Mouse (Mus musculus): Measurements from ENCODE around the gene Vmn1r41. TPM values are rescaled to one million over a fixed set of nuclear protein-coding genes. Genes with fewer than 3 reads are reported as not detected.

The Vmn1r41 gene
- polyA plus RNA-seq (2012; rRNA removed) = not detected in 2 replicates

GRCm38 (mm10) chr6:89740466-89740865, at the start of gene Vmn1r41:
Vmn1r41 (plus strand) TSS chr6:89740766.
- TF ChIP-seq POLR2A (IDR thresholded peaks at IDR 0.05; ENCODE audit: borderline replicate concordance, extremely low read depth, insufficient read depth, insufficient read length, poor library complexity, severe bottlenecking) = no peak
- TF ChIP-seq CTCF (IDR thresholded peaks at IDR 0.05; ENCODE audit: borderline replicate concordance, extremely low read depth, insufficient read depth, insufficient read length) = no peak
- no peak for DNase-seq (ENCODE audit: low read depth)

GRCm38 (mm10) chr6:89706624-89707023, 33.9 kb upstream of the Vmn1r41 start:
- no peak for DNase-seq (ENCODE audit: low read depth)
- TF ChIP-seq POLR2A (IDR thresholded peaks at IDR 0.05; ENCODE audit: borderline replicate concordance, extremely low read depth, insufficient read depth, insufficient read length, poor library complexity, severe bottlenecking) (no peak), CTCF (IDR thresholded peaks at IDR 0.05; ENCODE audit: borderline replicate concordance, extremely low read depth, insufficient read depth, insufficient read length) (no peak)

- TF ChIP-seq POLR2A (IDR thresholded peaks at IDR 0.05; ENCODE audit: borderline replicate concordance, extremely low read depth, insufficient read depth, insufficient read length, poor library complexity, severe bottlenecking) = no peak
- TF ChIP-seq CTCF (IDR thresholded peaks at IDR 0.05; ENCODE audit: borderline replicate concordance, extremely low read depth, insufficient read depth, insufficient read length) = no peak
Observed at GRCm38 (mm10) chr6:89707240-89707639, 33.3 kb upstream of the Vmn1r41 start, which contains the start of gene Vmn1r40. Vmn1r40 (plus strand) TSS chr6:89707540.

GRCm38 (mm10) chr6:89718051-89718450, 22.5 kb upstream of the Vmn1r41 start:
- no peak for DNase-seq (ENCODE audit: low read depth)
- TF ChIP-seq POLR2A (IDR thresholded peaks at IDR 0.05; ENCODE audit: borderline replicate concordance, extremely low read depth, insufficient read depth, insufficient read length, poor library complexity, severe bottlenecking) (no peak), CTCF (IDR thresholded peaks at IDR 0.05; ENCODE audit: borderline replicate concordance, extremely low read depth, insufficient read depth, insufficient read length) (no peak)

More at GRCm38 (mm10) chr6:89707240-89707639, 33.3 kb upstream of the Vmn1r41 start, which contains the start of gene Vmn1r40:
- no peak for DNase-seq (ENCODE audit: low read depth)

GRCm38 (mm10) chr6:89742811-89743210, 2.2 kb downstream of the Vmn1r41 start:
- DNase-seq (ENCODE audit: low read depth) = no peak
- TF ChIP-seq POLR2A (IDR thresholded peaks at IDR 0.05; ENCODE audit: borderline replicate concordance, extremely low read depth, insufficient read depth, insufficient read length, poor library complexity, severe bottlenecking) = no peak
- TF ChIP-seq CTCF (IDR thresholded peaks at IDR 0.05; ENCODE audit: borderline replicate concordance, extremely low read depth, insufficient read depth, insufficient read length) = no peak

- TF ChIP-seq CTCF (IDR thresholded peaks at IDR 0.05; ENCODE audit: borderline replicate concordance, extremely low read depth, insufficient read depth, insufficient read length) (no peak), POLR2A (IDR thresholded peaks at IDR 0.05; ENCODE audit: borderline replicate concordance, extremely low read depth, insufficient read depth, insufficient read length, poor library complexity, severe bottlenecking) (no peak)
- no peak for DNase-seq (ENCODE audit: low read depth)
Observed at GRCm38 (mm10) chr6:89790231-89790630, 49.7 kb downstream of the Vmn1r41 start.

Other genes with a start within 250 kb of the Vmn1r41 start
- 142 and 219 TPM in 2 replicates for gene Chchd6, start 145.1 kb upstream of the Vmn1r41 start, polyA plus RNA-seq (2012; rRNA removed)
- gene Txnrd3, start 96.8 kb upstream of the Vmn1r41 start, polyA plus RNA-seq (2012; rRNA removed) = 9.6 and 11.0 TPM in 2 replicates
- gene Vmn1r40, start 33.2 kb upstream of the Vmn1r41 start, polyA plus RNA-seq (2012; rRNA removed) = 0.05 TPM in 1 of 2 replicates, not detected in the other
- not detected in 2 replicates for gene Vmn1r42, start 135.6 kb downstream of the Vmn1r41 start, polyA plus RNA-seq (2012; rRNA removed)
- gene Vmn1r43, start 135.6 kb downstream of the Vmn1r41 start, polyA plus RNA-seq (2012; rRNA removed) = not detected in 2 replicates
- not detected in 2 replicates for gene Vmn1r44, start 142.9 kb downstream of the Vmn1r41 start, polyA plus RNA-seq (2012; rRNA removed)
- gene Vmn1r45, start 199.8 kb downstream of the Vmn1r41 start, polyA plus RNA-seq (2012; rRNA removed) = not detected in 2 replicates
- gene Vmn1r46, start 228.5 kb downstream of the Vmn1r41 start, polyA plus RNA-seq (2012; rRNA removed) = not detected in 2 replicates